Mouse (Mus musculus): Measurements from ENCODE around the gene Sugct. TPM values are rescaled to one million over a fixed set of nuclear protein-coding genes. Genes with fewer than 3 reads are reported as not detected.

Gene Sugct
- polyA plus RNA-seq, 1 experiment from 2014 or later, result 3.7 TPM

DNA sequence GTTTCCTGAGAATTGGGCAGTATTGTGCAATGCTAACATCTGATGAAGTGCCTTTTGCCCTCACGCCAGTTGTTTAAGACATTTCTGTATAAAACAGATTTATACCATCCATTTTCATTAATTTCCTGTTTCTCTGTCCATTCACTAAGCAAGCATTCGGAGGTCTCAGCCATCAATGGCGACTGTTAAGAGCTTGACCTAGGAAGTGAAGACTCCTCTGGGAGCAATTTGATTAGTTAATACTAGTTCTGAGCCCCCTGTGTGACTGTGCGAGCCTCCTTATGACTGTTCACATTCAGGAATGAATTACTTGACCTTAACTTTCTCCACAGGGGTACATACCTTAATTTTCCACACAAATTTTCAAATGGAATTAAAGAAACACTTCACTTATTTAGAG is 743.3 kb downstream of the Sugct start:
- H3K36me3 ChIP-seq (ENCODE audit: control insufficient read depth, insufficient read depth, low read length), result no peaks in the 10 kb centered on the region
- H3K9ac ChIP-seq (ENCODE audit: low read length), result no peak overlapping the region
- DNase-seq (ENCODE audit: low spot score), result no peak
- no peaks in the 10 kb centered on the region; the same call in 1 of the 2 replicates for H3K4me1 ChIP-seq (replicated peaks; ENCODE audit: control insufficient read depth, insufficient read depth, low read length)
- no peak for ATAC-seq (replicated peaks; ENCODE audit: low FRiP score, low TSS enrichment, low read depth)
- H3K27me3 ChIP-seq (replicated peaks; ENCODE audit: control insufficient read depth, insufficient read depth, low read length), result no peaks in the 10 kb centered on the region
- H3K27ac ChIP-seq (ENCODE audit: low read depth), result no peak overlapping the region
- H3K4me3 ChIP-seq (ENCODE audit: low read depth, low read length), result no peak overlapping the region
- no peak overlapping the region for H3K4me2 ChIP-seq (ENCODE audit: low read length)
- no peaks in the 10 kb centered on the region for H3K9me3 ChIP-seq (ENCODE audit: control insufficient read depth, low read length)
- 62% methylated on average over 4 of the region's 4 CpGs for WGBS

DNA sequence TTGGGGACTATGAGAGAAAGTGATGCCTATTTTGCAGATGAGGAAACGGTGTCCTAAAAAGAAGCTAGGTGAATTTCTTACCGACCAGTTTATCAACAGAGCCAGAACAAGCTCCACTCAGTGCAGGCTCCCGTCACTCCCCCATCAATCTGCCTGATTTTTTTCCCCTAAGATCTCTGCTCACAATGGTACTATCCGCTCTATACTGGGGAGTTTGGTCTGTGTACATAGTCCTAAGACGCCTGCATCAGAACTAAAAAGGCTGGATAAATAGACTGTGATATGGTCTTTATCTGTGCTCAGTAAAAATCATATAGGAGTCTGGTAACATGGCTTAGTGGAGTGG is 755.9 kb downstream of the Sugct start:
- Histone ChIP-seq H3K4me1 (replicated peaks; ENCODE audit: control insufficient read depth, insufficient read depth, low read length) (peaks cover 3% of the 10 kb centered on the region; the same call in 1 of the 2 replicates), H3K27ac (ENCODE audit: low read depth) (peak overlapping the region; percentile 38; the same call in 1 of the 2 replicates), H3K4me2 (ENCODE audit: low read length) (no peak overlapping the region), H3K4me3 (ENCODE audit: low read depth, low read length) (no peak overlapping the region), H3K36me3 (ENCODE audit: control insufficient read depth, insufficient read depth, low read length) (no peaks in the 10 kb centered on the region), H3K27me3 (replicated peaks; ENCODE audit: control insufficient read depth, insufficient read depth, low read length) (no peaks in the 10 kb centered on the region), H3K9ac (ENCODE audit: low read length) (no peak overlapping the region), H3K9me3 (ENCODE audit: control insufficient read depth, low read length) (no peaks in the 10 kb centered on the region)
- DNase-seq (ENCODE audit: low spot score) (no peak), ATAC-seq (replicated peaks; ENCODE audit: low FRiP score, low TSS enrichment, low read depth) (no peak)
- 38% methylated on average over 5 of the region's 5 CpGs for WGBS

DNA sequence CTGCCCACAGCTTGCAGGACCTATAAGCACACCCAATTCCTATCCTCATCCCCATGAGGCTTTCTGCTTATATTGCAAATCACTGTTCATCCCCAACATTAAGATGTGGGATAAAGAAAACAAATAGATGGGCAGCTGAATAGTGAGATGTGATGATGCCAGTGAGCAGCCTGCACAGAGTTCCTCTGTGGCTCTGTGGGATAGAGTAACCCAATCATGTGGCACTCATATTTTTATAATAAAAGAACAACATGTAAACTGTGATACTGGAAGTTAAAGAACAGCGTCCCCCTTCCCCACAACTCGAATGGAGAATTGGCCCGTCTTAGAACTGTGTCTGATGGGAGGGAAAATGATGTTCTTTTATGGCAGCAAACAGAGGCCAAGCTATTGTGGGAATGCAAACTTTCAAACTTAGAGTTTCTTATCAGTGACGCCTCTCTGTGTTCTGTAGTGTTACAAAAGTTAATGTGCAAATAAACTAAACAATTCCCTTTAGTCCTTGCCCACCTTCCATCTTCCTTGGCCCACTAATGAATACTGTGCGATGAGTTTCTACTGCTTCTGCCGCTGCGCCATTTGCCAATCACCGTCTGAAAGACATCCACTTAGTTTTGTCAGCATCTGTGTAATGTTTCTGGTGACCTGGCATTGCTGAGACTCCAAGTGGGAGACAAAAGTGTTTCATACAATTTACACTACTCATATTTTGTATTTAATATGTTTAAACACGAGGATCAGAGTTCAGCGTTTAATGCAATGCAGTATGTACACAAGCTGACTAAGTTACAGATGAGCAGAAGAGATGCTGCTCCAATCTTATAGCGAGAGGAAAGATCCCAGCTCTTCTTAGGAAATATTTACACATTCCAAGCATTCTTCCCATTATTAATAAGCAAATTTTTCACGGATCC is 756.5 kb downstream of the Sugct start:
- peak overlapping the region; percentile 38; the same call in 1 of the 2 replicates for H3K27ac ChIP-seq (ENCODE audit: low read depth)
- H3K4me1 ChIP-seq (replicated peaks; ENCODE audit: control insufficient read depth, insufficient read depth, low read length), result peaks cover 3% of the 10 kb centered on the region; the same call in 1 of the 2 replicates
- no peak overlapping the region for H3K9ac ChIP-seq (ENCODE audit: low read length)
- no peaks in the 10 kb centered on the region for H3K9me3 ChIP-seq (ENCODE audit: control insufficient read depth, low read length)
- H3K27me3 ChIP-seq (replicated peaks; ENCODE audit: control insufficient read depth, insufficient read depth, low read length), result no peaks in the 10 kb centered on the region
- H3K36me3 ChIP-seq (ENCODE audit: control insufficient read depth, insufficient read depth, low read length), result no peaks in the 10 kb centered on the region
- ATAC-seq (replicated peaks; ENCODE audit: low FRiP score, low TSS enrichment, low read depth) (no peak; the same call in 1 of the 2 replicates), DNase-seq (ENCODE audit: low spot score) (no peak)
- H3K4me3 ChIP-seq (ENCODE audit: low read depth, low read length), result no peak overlapping the region
- 38% methylated on average over 12 of the region's 12 CpGs for whole genome bisulfite sequencing
- H3K4me2 ChIP-seq (ENCODE audit: low read length), result no peak overlapping the region

GRCm38 (mm10) chr13:16937422-16938202 is 757.7 kb downstream of the Sugct start:
- ATAC-seq (replicated peaks; ENCODE audit: low FRiP score, low TSS enrichment, low read depth), result no peak
- H3K27ac ChIP-seq (ENCODE audit: low read depth), result no peak overlapping the region
- DNase-seq (ENCODE audit: low spot score), result no peak
- no peak overlapping the region for H3K4me3 ChIP-seq (ENCODE audit: low read depth, low read length)
- H3K36me3 ChIP-seq (ENCODE audit: control insufficient read depth, insufficient read depth, low read length), result no peaks in the 10 kb centered on the region
- peaks cover 3% of the 10 kb centered on the region; the same call in 1 of the 2 replicates for H3K4me1 ChIP-seq (replicated peaks; ENCODE audit: control insufficient read depth, insufficient read depth, low read length)
- no peak overlapping the region for H3K4me2 ChIP-seq (ENCODE audit: low read length)
- WGBS, result 73% methylated on average over 11 of the region's 11 CpGs
- H3K9me3 ChIP-seq (ENCODE audit: control insufficient read depth, low read length), result no peaks in the 10 kb centered on the region
- H3K9ac ChIP-seq (ENCODE audit: low read length), result no peak overlapping the region
- H3K27me3 ChIP-seq (replicated peaks; ENCODE audit: control insufficient read depth, insufficient read depth, low read length), result no peaks in the 10 kb centered on the region

GRCm38 (mm10) chr13:16935029-16935428 is 760.3 kb downstream of the Sugct start:
- Histone ChIP-seq H3K27ac (ENCODE audit: low read depth) (no peak overlapping the region), H3K27me3 (replicated peaks; ENCODE audit: control insufficient read depth, insufficient read depth, low read length) (no peaks in the 10 kb centered on the region), H3K4me2 (ENCODE audit: low read length) (no peak overlapping the region), H3K9ac (ENCODE audit: low read length) (no peak overlapping the region), H3K4me1 (replicated peaks; ENCODE audit: control insufficient read depth, insufficient read depth, low read length) (peaks cover 3% of the 10 kb centered on the region; the same call in 1 of the 2 replicates), H3K9me3 (ENCODE audit: control insufficient read depth, low read length) (no peaks in the 10 kb centered on the region), H3K36me3 (ENCODE audit: control insufficient read depth, insufficient read depth, low read length) (no peaks in the 10 kb centered on the region), H3K4me3 (ENCODE audit: low read depth, low read length) (no peak overlapping the region)
- WGBS, result 91% methylated on average over 1 of the region's 1 CpGs
- no peak for DNase-seq (ENCODE audit: low spot score)
- no peak for ATAC-seq (replicated peaks; ENCODE audit: low FRiP score, low TSS enrichment, low read depth)

DNA sequence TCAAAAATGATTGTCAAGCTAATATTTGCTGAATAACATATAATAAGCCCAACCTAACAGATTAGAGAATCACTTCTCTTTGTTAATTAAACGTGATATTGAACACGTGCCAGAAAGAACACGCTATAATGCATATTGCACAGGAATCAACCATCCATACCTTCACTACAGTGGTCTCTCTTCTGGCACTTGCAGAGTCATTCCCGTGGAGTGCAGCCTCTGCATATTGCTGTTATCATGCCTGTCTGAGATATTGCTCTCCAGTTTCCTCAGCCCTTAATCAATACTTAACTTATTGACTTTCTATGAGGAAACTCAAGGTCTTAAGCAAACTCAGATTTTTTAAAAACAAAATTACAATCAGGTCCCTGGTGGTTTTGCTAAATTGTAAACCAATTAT is 761.8 kb downstream of the Sugct start:
- 85% methylated on average over 4 of the region's 4 CpGs for WGBS
- Histone ChIP-seq H3K4me1 (replicated peaks; ENCODE audit: control insufficient read depth, insufficient read depth, low read length) (peaks cover 3% of the 10 kb centered on the region; the same call in 1 of the 2 replicates), H3K9ac (ENCODE audit: low read length) (no peak overlapping the region), H3K36me3 (ENCODE audit: control insufficient read depth, insufficient read depth, low read length) (no peaks in the 10 kb centered on the region), H3K9me3 (ENCODE audit: control insufficient read depth, low read length) (no peaks in the 10 kb centered on the region), H3K27me3 (replicated peaks; ENCODE audit: control insufficient read depth, insufficient read depth, low read length) (no peaks in the 10 kb centered on the region), H3K4me2 (ENCODE audit: low read length) (no peak overlapping the region), H3K27ac (ENCODE audit: low read depth) (no peak overlapping the region), H3K4me3 (ENCODE audit: low read depth, low read length) (no peak overlapping the region)
- no peak for DNase-seq (ENCODE audit: low spot score)
- ATAC-seq (replicated peaks; ENCODE audit: low FRiP score, low TSS enrichment, low read depth), result no peak

DNA sequence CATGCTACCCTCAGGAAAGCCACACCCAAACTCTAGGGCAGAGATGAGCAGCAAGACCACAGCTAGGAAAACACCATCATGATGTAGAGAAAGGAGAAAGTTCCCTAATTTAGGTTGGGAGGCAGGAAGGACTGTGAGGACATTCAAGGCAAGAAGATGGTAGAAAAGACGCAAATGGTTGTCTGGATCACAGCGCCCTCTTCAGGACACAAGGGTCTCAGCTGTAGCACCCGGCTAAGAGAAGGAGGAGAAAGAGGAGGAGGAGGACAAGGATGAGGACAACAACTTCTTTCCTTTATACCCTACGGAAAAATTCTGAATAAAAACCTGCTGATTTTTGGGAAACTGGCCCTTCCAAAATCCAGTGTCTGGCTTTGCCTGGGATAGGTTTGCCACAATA is 774.0 kb downstream of the Sugct start:
- Histone ChIP-seq H3K4me3 (ENCODE audit: low read depth, low read length) (no peak overlapping the region), H3K27me3 (replicated peaks; ENCODE audit: control insufficient read depth, insufficient read depth, low read length) (no peaks in the 10 kb centered on the region), H3K36me3 (ENCODE audit: control insufficient read depth, insufficient read depth, low read length) (no peaks in the 10 kb centered on the region), H3K9ac (ENCODE audit: low read length) (no peak overlapping the region), H3K9me3 (ENCODE audit: control insufficient read depth, low read length) (no peaks in the 10 kb centered on the region), H3K4me1 (replicated peaks; ENCODE audit: control insufficient read depth, insufficient read depth, low read length) (no peaks in the 10 kb centered on the region), H3K27ac (ENCODE audit: low read depth) (no peak overlapping the region), H3K4me2 (ENCODE audit: low read length) (no peak overlapping the region)
- 59% methylated on average over 4 of the region's 4 CpGs for WGBS
- DNase-seq (ENCODE audit: low spot score), result no peak
- no peak for ATAC-seq (replicated peaks; ENCODE audit: low FRiP score, low TSS enrichment, low read depth)

DNA sequence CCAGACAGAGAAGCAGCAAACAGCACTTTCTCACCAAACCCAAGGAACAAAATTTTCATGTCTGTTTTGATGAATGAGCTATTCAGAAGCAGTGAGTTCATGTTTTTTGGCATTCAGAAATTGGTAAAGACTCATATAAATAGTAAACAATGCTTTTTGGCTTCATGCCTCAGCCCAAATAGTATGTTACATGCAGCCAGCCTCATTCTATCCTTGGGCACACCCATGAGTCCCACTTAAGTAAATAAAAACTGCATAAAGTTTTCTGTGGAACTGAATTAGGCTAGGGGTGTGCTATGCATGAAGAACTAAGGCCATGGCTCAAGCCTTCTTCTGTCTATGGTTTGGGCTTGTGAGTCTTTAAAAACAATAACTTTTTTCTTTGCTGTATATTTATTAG is 779.7 kb downstream of the Sugct start:
- DNase-seq (ENCODE audit: low spot score) (no peak), ATAC-seq (replicated peaks; ENCODE audit: low FRiP score, low TSS enrichment, low read depth) (no peak)
- no peaks in the 10 kb centered on the region for H3K9me3 ChIP-seq (ENCODE audit: control insufficient read depth, low read length)
- no peak overlapping the region for H3K4me3 ChIP-seq (ENCODE audit: low read depth, low read length)
- H3K4me1 ChIP-seq (replicated peaks; ENCODE audit: control insufficient read depth, insufficient read depth, low read length), result no peaks in the 10 kb centered on the region
- no peaks in the 10 kb centered on the region for H3K27me3 ChIP-seq (replicated peaks; ENCODE audit: control insufficient read depth, insufficient read depth, low read length)
- H3K9ac ChIP-seq (ENCODE audit: low read length), result no peak overlapping the region
- no peak overlapping the region for H3K4me2 ChIP-seq (ENCODE audit: low read length)
- H3K36me3 ChIP-seq (ENCODE audit: control insufficient read depth, insufficient read depth, low read length), result no peaks in the 10 kb centered on the region
- H3K27ac ChIP-seq (ENCODE audit: low read depth), result no peak overlapping the region
